Mouse (Mus musculus) limb, embryonic 12.5 days (tissue): ENCODE measurements around the gene Ephb2. TPM values are rescaled to one million over a fixed set of nuclear protein-coding genes. Genes with fewer than 3 reads are reported as not detected.

Source experiments
- ATAC-seq: fragments of 200-750 bp; cut with Nextera tagmentation; 2 replicates; pipeline ENCODE4 v1.8.0; 2017; ENCODE audit warnings: low read depth, moderate TSS enrichment; ENCODE audit not compliant: insufficient number of reproducible peaks, insufficient read depth, low FRiP score, low TSS enrichment
- H3K27ac ChIP-seq: fragments of 300-500 bp; sonication (generic); 2 replicates; pipeline ENCODE4 v1.5.1; 2016; ENCODE audit warnings: mild to moderate bottlenecking, moderate library complexity
- H3K27me3 ChIP-seq: fragments of 300-500 bp; sonication (generic); 2 replicates; pipeline ENCODE4 v1.6.1; 2016; ENCODE audit warnings: mild to moderate bottlenecking, moderate library complexity
- H3K36me3 ChIP-seq: fragments of 300-500 bp; sonication (generic); 2 replicates; pipeline ENCODE4 v1.6.1; 2016; ENCODE audit warnings: mild to moderate bottlenecking, moderate library complexity
- H3K4me1 ChIP-seq: fragments of 300-500 bp; sonication (generic); replicated peaks from 2 replicates; pipeline ENCODE4 v1.6.1; 2016
- H3K4me2 ChIP-seq: fragments of 300-500 bp; sonication (generic); 2 replicates; pipeline ENCODE4 v1.6.1; 2016; ENCODE audit warnings: mild to moderate bottlenecking, moderate library complexity
- H3K4me3 ChIP-seq: fragments of 300-500 bp; sonication (generic); replicated peaks from 2 replicates; pipeline ENCODE4 v1.5.1; 2016; ENCODE audit warnings: mild to moderate bottlenecking
- H3K9ac ChIP-seq: fragments of 300-500 bp; sonication (generic); replicated peaks from 2 replicates; pipeline ENCODE4 v1.6.1; 2016; ENCODE audit warnings: mild to moderate bottlenecking, moderate library complexity
- H3K9me3 ChIP-seq: fragments of 300-500 bp; sonication (generic); 2 replicates; pipeline ENCODE4 v1.6.1; 2016; ENCODE audit warnings: mild to moderate bottlenecking, moderate library complexity
- whole genome bisulfite sequencing: fragments of 180-500 bp; shearing (Covaris S2); methylation state at CpG from one replicate; pipeline ENCODE4 v1.1.7; 2016; 5-methylcytosine and 5-hydroxymethylcytosine counted together
- polyA plus RNA-seq: library from polyadenylated mRNA; unstranded; fragments of >200 nt; fragmentation: Nextera tagmentation; extraction: Ambion mirVana; gene quantifications from 2 replicates; pipeline ENCODE4 v1.2.1, GENCODE M21; 2016

The Ephb2 gene
- polyA plus RNA-seq, 1 experiment from 2014 or later = 16.9 TPM

- Histone ChIP-seq H3K4me2 (no peak overlapping the region), H3K4me1 (peaks cover 21% of the 10 kb centered on the region), H3K4me3 (no peak overlapping the region), H3K27me3 (peaks cover 22% of the 10 kb centered on the region; the same call in 1 of the 2 replicates), H3K27ac (no peak overlapping the region), H3K9me3 (no peaks in the 10 kb centered on the region), H3K9ac (no peak overlapping the region), H3K36me3 (no peaks in the 10 kb centered on the region)
- no peak for ATAC-seq
- 8% methylated on average over 17 of the region's 17 CpGs for WGBS
Observed at GRCm38 (mm10) chr4:136861806-136862205, 26.0 kb upstream of the Ephb2 start.

GRCm38 (mm10) chr4:136860022-136860421, 24.2 kb upstream of the Ephb2 start:
- peaks cover 22% of the 10 kb centered on the region; the same call in 1 of the 2 replicates for H3K27me3 ChIP-seq
- ATAC-seq = no peak
- H3K9ac ChIP-seq = no peak overlapping the region
- WGBS = 85% methylated on average over 7 of the region's 7 CpGs
- peaks cover 15% of the 10 kb centered on the region for H3K4me1 ChIP-seq
- H3K27ac ChIP-seq = no peak overlapping the region
- no peaks in the 10 kb centered on the region for H3K9me3 ChIP-seq
- H3K4me2 ChIP-seq = no peak overlapping the region
- H3K36me3 ChIP-seq = no peaks in the 10 kb centered on the region
- H3K4me3 ChIP-seq = no peak overlapping the region

DNA sequence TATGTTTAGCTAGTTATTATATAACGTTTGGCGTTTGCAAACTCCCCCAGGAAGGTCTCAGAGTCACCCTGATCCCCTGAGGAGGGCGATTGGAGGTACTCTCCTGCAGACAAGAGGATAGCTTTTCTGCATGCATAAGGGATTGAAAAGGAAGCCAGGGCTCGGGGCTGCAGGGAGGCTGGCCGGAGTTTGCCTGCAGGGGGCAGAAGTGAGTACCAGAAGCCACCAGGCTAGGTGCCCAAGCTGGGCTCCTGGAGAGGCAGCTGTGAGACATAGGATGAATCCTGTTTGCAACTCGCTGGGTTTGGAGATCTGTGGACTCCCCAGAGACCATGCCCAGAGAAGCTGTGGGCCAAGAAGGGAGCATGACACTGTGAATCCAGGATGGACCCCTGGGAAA, 19.3 kb upstream of the Ephb2 start:
- WGBS = 36% methylated on average over 6 of the region's 6 CpGs
- H3K4me1 ChIP-seq = no peaks in the 10 kb centered on the region; the same call in 1 of the 2 replicates
- no peaks in the 10 kb centered on the region for H3K9me3 ChIP-seq
- no peaks in the 10 kb centered on the region for H3K36me3 ChIP-seq
- H3K4me3 ChIP-seq = no peak overlapping the region
- no peak for ATAC-seq
- no peak overlapping the region for H3K9ac ChIP-seq
- H3K4me2 ChIP-seq = no peak overlapping the region
- no peak overlapping the region for H3K27ac ChIP-seq
- peaks cover 6% of the 10 kb centered on the region; the same call in 1 of the 2 replicates for H3K27me3 ChIP-seq

GRCm38 (mm10) chr4:136852989-136853388, 17.2 kb upstream of the Ephb2 start:
- Histone ChIP-seq H3K9me3 (no peaks in the 10 kb centered on the region), H3K36me3 (no peaks in the 10 kb centered on the region), H3K27me3 (peaks cover 16% of the 10 kb centered on the region), H3K4me2 (no peak overlapping the region), H3K9ac (no peak overlapping the region), H3K4me1 (no peaks in the 10 kb centered on the region; the same call in 1 of the 2 replicates), H3K4me3 (no peak overlapping the region), H3K27ac (no peak overlapping the region)
- 59% methylated on average over 12 of the region's 12 CpGs for WGBS
- ATAC-seq = no peak

DNA sequence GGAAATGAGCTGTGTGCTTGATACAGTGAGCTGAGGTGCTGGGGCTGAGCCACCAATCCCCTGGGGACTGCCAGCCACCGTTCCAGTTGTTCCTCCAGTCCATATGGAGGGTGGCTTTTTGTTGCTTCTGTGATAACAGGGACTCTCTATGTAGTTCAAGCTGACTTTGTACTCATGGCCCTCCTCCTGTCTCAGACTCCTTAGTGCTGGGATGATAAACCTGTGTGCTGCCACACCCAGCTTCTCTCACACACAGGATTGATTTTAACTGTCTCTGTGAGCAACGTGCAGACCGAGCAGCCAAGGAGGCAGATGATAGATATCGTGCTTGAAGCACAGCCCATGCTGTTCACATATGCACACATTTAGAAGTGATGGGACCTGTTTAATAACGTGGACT, 16.3 kb upstream of the Ephb2 start:
- Histone ChIP-seq H3K36me3 (no peaks in the 10 kb centered on the region), H3K27me3 (peaks cover 18% of the 10 kb centered on the region), H3K9ac (no peak overlapping the region), H3K27ac (no peak overlapping the region), H3K4me3 (no peak overlapping the region), H3K9me3 (no peaks in the 10 kb centered on the region), H3K4me2 (no peak overlapping the region), H3K4me1 (no peaks in the 10 kb centered on the region; the same call in 1 of the 2 replicates)
- no peak for ATAC-seq
- 64% methylated on average over 5 of the region's 5 CpGs for WGBS

GRCm38 (mm10) chr4:136848565-136848964, 12.8 kb upstream of the Ephb2 start:
- H3K36me3 ChIP-seq = no peaks in the 10 kb centered on the region
- no peak overlapping the region for H3K4me3 ChIP-seq
- ATAC-seq = no peak
- H3K9me3 ChIP-seq = no peaks in the 10 kb centered on the region
- no peak overlapping the region for H3K27ac ChIP-seq
- H3K4me1 ChIP-seq = no peaks in the 10 kb centered on the region; the same call in 1 of the 2 replicates
- 56% methylated on average over 4 of the region's 4 CpGs for WGBS
- no peak overlapping the region for H3K9ac ChIP-seq
- H3K27me3 ChIP-seq = peaks cover 18% of the 10 kb centered on the region
- no peak overlapping the region for H3K4me2 ChIP-seq

- Histone ChIP-seq H3K4me2 (no peak overlapping the region), H3K27me3 (peaks cover 12% of the 10 kb centered on the region; the same call in 1 of the 2 replicates), H3K4me3 (no peak overlapping the region), H3K27ac (no peak overlapping the region), H3K4me1 (no peaks in the 10 kb centered on the region), H3K9me3 (no peaks in the 10 kb centered on the region), H3K9ac (no peak overlapping the region), H3K36me3 (no peaks in the 10 kb centered on the region)
- ATAC-seq = no peak
- 90% methylated on average over 6 of the region's 6 CpGs for WGBS
Observed at GRCm38 (mm10) chr4:136847166-136847565, 11.4 kb upstream of the Ephb2 start.

DNA sequence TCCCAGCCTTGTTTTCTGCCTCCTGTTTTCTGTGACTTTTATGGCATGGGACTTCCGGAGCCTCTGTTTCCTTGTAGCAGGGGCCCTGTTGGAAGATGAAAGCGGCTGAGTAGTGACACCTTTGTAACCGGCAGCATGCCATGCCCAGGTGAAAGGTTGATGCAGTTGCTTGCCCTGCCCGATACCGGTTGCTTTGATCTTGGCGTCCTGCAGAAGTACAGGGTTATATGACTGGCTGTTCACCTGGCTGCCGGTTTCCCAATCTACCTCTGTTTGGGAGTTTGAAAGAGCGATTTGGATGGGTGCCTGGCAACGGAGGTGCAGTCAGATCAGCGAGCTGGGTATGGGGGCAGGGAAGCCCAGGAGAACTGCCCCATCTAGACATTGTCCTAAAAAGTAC, 7.0 kb upstream of the Ephb2 start:
- Histone ChIP-seq H3K27me3 (peaks cover 23% of the 10 kb centered on the region), H3K4me1 (peaks cover 4% of the 10 kb centered on the region), H3K4me2 (no peak overlapping the region), H3K4me3 (no peak overlapping the region), H3K27ac (no peak overlapping the region), H3K9ac (0 out of 2 replicates have a peak overlapping the region, but pooled peaks have one; percentile 8), H3K36me3 (no peaks in the 10 kb centered on the region), H3K9me3 (no peaks in the 10 kb centered on the region)
- WGBS = 72% methylated on average over 10 of the region's 10 CpGs
- no peak for ATAC-seq

GRCm38 (mm10) chr4:136842033-136842432, 6.2 kb upstream of the Ephb2 start:
- no peak for ATAC-seq
- no peak overlapping the region for H3K4me3 ChIP-seq
- no peaks in the 10 kb centered on the region for H3K9me3 ChIP-seq
- H3K4me2 ChIP-seq = no peak overlapping the region
- peaks cover 9% of the 10 kb centered on the region for H3K4me1 ChIP-seq
- H3K36me3 ChIP-seq = no peaks in the 10 kb centered on the region
- 80% methylated on average over 4 of the region's 4 CpGs for WGBS
- peaks cover 28% of the 10 kb centered on the region for H3K27me3 ChIP-seq
- H3K9ac ChIP-seq = no peak overlapping the region
- no peak overlapping the region for H3K27ac ChIP-seq

DNA sequence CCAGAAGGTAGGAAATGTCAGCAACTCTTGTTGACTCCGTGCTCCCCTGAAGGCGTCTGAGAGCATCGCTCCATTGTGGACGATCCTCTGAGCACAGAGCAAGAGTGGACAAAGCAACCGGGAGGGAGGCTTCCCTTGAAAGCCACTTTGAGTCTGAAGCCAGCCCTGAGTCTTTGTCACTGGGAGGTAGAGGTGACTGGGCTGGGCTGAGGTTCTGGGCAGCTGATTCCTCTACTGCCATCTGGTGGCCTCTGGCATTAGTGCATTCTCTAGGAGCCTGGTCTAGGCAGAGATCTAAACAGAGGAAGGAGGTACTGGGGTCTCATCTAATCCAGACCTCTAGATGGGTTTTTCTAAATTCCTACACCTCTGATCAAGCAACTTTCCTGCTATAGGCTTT, 5.3 kb upstream of the Ephb2 start:
- no peak overlapping the region for H3K9ac ChIP-seq
- H3K4me2 ChIP-seq = no peak overlapping the region
- ATAC-seq = peak; percentile 17
- no peaks in the 10 kb centered on the region for H3K9me3 ChIP-seq
- no peaks in the 10 kb centered on the region for H3K36me3 ChIP-seq
- peaks cover 28% of the 10 kb centered on the region for H3K27me3 ChIP-seq
- H3K27ac ChIP-seq = no peak overlapping the region
- WGBS = 13% methylated on average over 5 of the region's 5 CpGs
- H3K4me1 ChIP-seq = peaks cover 16% of the 10 kb centered on the region
- H3K4me3 ChIP-seq = no peak overlapping the region

DNA sequence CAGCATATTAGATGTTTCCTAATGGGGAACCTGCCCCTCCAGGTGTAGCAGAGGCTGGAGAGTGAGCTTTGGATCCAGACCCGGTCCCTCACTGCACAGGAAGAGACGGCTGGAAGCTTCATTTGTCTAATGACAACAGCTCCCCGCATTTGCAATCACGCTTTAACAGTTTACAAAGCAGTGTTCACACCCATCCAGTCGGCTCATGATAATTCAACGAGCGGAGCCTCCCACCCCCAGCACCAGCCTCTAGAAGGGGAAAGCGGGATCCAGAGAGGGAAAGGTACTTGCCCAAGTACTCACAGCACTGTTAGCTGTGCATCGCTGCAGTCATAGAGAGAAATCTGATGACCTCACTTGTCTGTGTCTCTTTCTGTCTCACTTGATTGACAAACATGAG, 2.7 kb upstream of the Ephb2 start:
- no peak overlapping the region for H3K4me2 ChIP-seq
- no peaks in the 10 kb centered on the region for H3K36me3 ChIP-seq
- ATAC-seq = no peak
- peaks cover 32% of the 10 kb centered on the region for H3K4me1 ChIP-seq
- H3K9ac ChIP-seq = no peak overlapping the region
- no peak overlapping the region for H3K4me3 ChIP-seq
- H3K9me3 ChIP-seq = no peaks in the 10 kb centered on the region
- WGBS = 56% methylated on average over 9 of the region's 9 CpGs
- no peak overlapping the region for H3K27ac ChIP-seq
- peaks cover 31% of the 10 kb centered on the region for H3K27me3 ChIP-seq

- H3K4me2 ChIP-seq = no peak overlapping the region
- no peak overlapping the region for H3K27ac ChIP-seq
- no peak for ATAC-seq
- no peak overlapping the region for H3K9ac ChIP-seq
- WGBS = 75% methylated on average over 9 of the region's 9 CpGs
- H3K4me3 ChIP-seq = no peak overlapping the region
- H3K27me3 ChIP-seq = peaks cover 31% of the 10 kb centered on the region
- no peaks in the 10 kb centered on the region for H3K9me3 ChIP-seq
- peaks cover 36% of the 10 kb centered on the region for H3K4me1 ChIP-seq
- no peaks in the 10 kb centered on the region for H3K36me3 ChIP-seq
Observed at GRCm38 (mm10) chr4:136838026-136838425, 2.2 kb upstream of the Ephb2 start.
